Mouse (Mus musculus) frontal cortex, postnatal 25 days (tissue): Measurements from ENCODE around the gene Dcst1.
A peak's percentile ranks its signal among the peaks of the same experiment; 100 is the strongest.

Experiments used
- DNase-seq, 2 experiments: peaks; one replicate each; pipeline ENCODE4 v3.0.0; 2022; ENCODE audit warnings: low spot score in 2 of 2

Gene Dcst1

GRCm38 (mm10) chr3:89365153-89365485, at the start of gene Dcst1:
Gene Dcst1, minus strand, starts transcription at chr3:89365253.
- DNase-seq = no peak

- DNase-seq = peak; percentile 100
Measured at GRCm38 (mm10) chr3:89411490-89412393, 46.7 kb upstream of the Dcst1 start, which contains the start of gene Flad1. Gene Flad1, minus strand, starts transcription at chr3:89411870.

- no peak for DNase-seq
Measured at GRCm38 (mm10) chr3:89410864-89411263, 45.8 kb upstream of the Dcst1 start.

DNA sequence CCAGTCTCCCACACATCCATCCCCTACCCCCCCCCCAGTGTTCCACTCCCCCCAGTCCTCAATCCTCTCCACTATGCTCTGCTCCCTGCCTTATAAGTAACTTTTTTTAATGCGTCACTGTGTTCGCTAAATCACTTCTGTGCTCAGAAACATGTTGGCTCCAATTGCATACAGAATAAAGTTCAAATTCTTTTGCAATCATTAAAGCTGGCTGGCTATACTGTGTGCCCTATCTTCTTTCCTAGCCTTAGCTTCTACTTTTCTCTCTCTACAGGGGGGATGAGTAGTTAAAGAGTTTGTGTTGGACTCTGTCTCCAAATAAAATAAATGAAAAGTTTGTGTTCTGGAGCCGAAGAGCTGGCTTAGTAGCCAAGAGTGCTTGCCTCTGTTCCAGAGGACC, 44.6 kb upstream of the Dcst1 start:
- DNase-seq = no peak

GRCm38 (mm10) chr3:89408448-89408847, 43.4 kb upstream of the Dcst1 start:
- DNase-seq = no peak

DNA sequence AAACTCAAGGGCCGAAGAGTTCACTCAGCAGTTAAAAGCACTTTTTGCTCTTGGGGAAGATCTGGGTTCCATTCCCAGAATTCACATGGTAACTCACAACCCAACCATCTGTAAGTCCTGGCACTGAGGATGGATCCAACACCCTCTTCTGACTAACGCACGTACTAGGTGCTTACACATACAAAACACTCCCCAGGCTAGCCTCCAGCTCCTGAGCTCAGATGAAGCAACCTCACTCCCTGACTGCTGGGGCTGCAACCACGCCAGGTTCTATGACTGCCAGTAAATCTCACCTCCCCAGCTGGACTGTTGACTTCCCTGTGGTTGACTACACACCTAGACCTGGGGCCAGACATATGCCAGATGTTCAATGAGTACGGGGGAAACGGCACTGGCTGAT, 41.8 kb upstream of the Dcst1 start:
- DNase-seq = no peak

DNA sequence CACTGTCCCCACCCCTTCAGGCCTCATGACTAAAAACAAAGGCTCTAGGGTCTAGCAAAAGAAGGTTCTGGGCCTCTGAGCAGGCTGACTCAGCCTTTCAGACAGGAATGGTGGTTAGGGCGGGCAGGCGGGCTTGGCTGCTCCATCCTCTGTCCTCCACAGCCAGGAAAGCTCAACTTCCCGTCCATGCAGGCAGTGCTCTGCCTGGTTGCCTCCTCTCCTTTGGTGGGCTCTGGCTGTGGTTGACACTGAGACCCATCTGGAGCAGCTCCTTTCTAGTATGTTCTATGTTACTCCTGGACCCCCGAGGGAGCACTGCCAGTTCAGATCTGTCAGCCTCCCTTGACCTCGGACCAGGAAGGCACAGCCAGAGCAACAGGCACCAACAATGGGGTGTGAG, 37.6 kb upstream of the Dcst1 start, which contains the start of gene Lenep:
Gene Lenep, minus strand, starts transcription at position 101 of the 400 bp plus-strand sequence.
- no peak for DNase-seq

DNA sequence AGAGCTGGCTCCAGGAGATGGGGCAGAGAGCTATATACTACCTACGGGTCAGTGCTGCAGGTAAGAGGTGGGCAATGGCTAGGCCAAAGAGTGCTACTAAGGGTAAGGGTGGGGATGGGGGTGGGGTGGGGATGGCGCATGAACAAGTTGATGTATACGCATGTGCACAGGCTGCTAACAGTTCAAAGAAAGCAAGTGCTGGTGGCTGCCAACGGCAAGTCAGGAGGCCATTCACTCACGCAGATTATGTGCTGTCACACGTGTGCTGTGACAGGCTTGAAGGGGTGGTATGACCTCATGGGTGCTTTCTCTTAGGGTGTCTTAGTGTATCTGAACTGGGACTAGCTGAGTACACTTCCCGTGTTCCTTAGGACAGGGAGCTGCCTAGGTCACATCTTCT, 36.3 kb upstream of the Dcst1 start:
- DNase-seq = no peak

GRCm38 (mm10) chr3:89396654-89397005, 31.6 kb upstream of the Dcst1 start:
- no peak for DNase-seq

DNA sequence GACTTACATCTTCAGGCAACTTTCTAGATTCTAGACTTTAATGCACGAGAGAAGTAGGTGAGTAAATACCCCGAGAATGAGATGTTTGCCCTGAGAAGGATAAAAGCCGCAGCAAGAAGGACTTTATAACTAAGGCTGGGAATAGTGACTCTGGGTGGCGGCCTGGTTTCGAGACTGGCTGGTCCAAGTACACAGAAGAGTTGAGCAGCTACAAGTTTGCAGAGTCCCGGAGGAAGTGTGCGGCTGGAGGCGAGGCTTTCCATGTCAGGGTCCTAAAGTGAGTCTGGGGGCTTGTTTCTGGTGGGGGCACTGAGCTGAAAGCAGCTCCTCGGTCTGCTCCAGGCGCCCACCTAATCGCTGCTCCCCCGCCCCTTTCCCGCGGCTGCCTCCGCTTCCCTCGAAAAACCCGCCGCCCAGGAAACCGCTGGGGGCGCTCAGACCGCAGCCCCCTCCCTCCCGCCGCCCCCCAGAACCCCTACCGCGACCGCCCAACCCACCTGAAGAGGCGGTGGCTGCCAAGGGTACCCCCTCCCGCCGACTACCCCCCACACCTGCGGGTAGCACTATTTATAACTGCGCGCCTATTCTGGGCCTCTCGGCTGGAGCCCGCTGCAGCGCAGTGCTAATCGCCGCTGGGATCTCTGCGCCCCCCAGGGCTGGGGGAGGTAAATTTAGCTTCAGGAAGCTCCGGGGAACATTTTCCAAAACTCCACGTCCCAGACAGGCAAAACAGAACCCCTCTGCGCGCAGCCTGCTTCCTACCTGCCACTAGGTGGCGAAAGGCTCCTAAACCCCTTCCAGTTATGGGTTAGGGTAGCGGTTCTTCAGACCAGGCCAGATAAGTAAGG, 31.0 kb upstream of the Dcst1 start:
- DNase-seq = peak; percentile 41 to 52

DNA sequence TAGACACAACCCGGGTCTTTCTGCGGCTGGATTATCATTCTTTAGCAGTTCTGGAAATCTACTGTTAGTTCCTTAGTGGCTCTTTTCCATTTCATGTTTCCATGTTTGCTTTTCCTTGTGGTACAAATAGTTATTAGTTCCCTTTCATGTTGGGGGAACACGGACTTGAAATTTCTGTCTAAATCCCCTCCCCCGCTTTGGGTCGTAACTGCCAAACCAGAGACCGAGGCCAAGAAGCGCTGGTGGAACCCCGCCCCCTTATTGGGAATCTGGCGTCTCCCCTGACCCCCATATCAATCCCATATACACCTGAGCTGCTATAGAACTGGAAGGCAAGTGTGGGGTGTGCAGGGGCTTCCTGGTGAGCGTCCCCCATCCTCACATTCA, 30.4 kb upstream of the Dcst1 start:
- DNase-seq = no peak

DNA sequence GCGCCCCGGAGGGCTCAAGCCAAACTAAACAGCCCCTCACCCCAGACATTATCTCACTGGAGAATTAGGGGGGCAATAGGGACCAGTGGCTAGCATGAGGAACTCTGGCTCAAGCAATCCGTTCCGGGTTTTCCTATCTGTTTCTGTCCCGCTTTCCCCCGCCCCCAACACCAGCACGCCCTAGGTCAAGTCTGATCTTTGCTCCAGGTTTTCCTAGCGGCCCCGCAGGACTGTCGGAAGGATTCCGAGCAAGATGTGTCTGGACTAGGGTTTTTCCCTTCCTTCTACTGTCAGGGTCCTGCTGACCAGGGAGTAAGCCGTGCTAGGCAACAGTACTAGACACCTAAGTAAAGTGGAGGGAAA, 29.8 kb upstream of the Dcst1 start:
- DNase-seq = peak in 1 of 2 experiments; percentile 42

DNA sequence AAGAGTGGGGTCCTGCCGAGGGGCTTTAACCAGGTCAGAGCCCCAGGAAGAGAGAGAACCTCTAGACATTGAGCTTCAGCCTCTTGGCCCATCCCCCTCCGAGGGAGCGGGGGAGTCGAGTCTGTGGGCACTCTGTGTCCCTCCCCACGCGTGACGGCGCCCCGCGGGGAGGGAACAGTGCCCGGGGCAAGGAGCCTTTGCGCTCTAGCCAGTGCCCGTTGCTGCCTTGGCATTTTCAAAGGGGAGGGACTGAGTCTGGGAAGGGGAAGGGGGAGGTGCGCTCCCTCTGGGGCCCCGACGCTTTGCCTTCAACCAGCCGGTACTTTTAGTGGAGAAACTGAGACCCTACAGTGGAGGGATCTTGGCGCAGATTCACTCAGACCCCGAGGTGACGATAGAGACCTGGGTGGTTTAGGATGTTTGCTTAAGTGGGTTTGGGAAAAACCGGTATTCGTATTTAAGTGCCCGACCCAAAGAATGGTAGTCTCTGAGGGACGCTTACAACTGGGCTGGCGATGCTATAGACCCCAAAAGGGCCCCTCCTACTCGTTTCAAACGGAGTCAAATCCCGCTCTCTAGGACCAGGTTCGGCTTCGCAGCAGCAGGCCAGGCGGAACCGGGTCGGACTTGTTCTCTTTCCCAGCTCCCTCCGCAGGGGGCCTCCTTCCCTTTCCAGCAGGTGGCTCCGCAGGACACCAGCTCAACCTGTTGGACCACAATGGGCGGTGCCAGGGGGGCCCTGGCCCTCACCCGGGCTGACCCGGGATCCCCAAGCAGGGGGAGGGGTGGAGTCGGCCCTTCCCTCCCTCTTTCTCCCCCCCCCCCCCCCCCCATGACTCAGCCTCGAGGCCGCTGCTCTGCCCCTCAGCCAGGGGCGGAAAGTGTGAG, 29.2 kb upstream of the Dcst1 start, which contains the start of gene Zbtb7b:
Gene Zbtb7b, minus strand, starts transcription at position 771 of the 888 bp plus-strand sequence.
- peak in 1 of 2 experiments; percentile 31 for DNase-seq

GRCm38 (mm10) chr3:89393605-89394004, 28.6 kb upstream of the Dcst1 start:
- peak; percentile 85 to 93 for DNase-seq

GRCm38 (mm10) chr3:89392871-89393311, 27.8 kb upstream of the Dcst1 start:
- no peak for DNase-seq

GRCm38 (mm10) chr3:89391663-89392511, 26.8 kb upstream of the Dcst1 start:
- DNase-seq = no peak

- DNase-seq = no peak
Measured at GRCm38 (mm10) chr3:89390699-89391662, 25.9 kb upstream of the Dcst1 start.

GRCm38 (mm10) chr3:89390111-89390515, 25.1 kb upstream of the Dcst1 start:
- DNase-seq = no peak
